Mouse (Mus musculus) liver (tissue): Measurements from ENCODE around the gene Rtl1.
A peak's percentile ranks its signal among the peaks of the same experiment; 100 is the strongest.

Experiments used
- DNase-seq: peaks from one replicate; pipeline ENCODE4 v3.0.0-alpha.2; 2020; ENCODE audit warnings: mixed read lengths

Gene Rtl1

GRCm38 (mm10) chr12:109560111-109560695 is 39.9 kb downstream of the Rtl1 start:
- no peak for DNase-seq

GRCm38 (mm10) chr12:109558891-109559487 is 41.1 kb downstream of the Rtl1 start:
- no peak for DNase-seq

- DNase-seq = no peak
Observed at GRCm38 (mm10) chr12:109558226-109558824, 41.8 kb downstream of the Rtl1 start.

GRCm38 (mm10) chr12:109555837-109556409 is 44.2 kb downstream of the Rtl1 start:
- no peak for DNase-seq

- DNase-seq = no peak
Observed at GRCm38 (mm10) chr12:109553568-109553967, 46.6 kb downstream of the Rtl1 start.

GRCm38 (mm10) chr12:109552754-109553525 is 47.2 kb downstream of the Rtl1 start:
- no peak for DNase-seq

- no peak for DNase-seq
Observed at GRCm38 (mm10) chr12:109551771-109552170, 48.4 kb downstream of the Rtl1 start.

GRCm38 (mm10) chr12:109547085-109547484 is 53.0 kb downstream of the Rtl1 start:
- DNase-seq = no peak

- no peak for DNase-seq
Observed at GRCm38 (mm10) chr12:109545875-109546732, 54.0 kb downstream of the Rtl1 start.

- no peak for DNase-seq
Observed at GRCm38 (mm10) chr12:109543281-109543923, 56.7 kb downstream of the Rtl1 start.

GRCm38 (mm10) chr12:109542635-109543249 is 57.4 kb downstream of the Rtl1 start:
- peak; percentile 81 for DNase-seq

- DNase-seq = peak; percentile 40
Observed at GRCm38 (mm10) chr12:109542011-109542410, 58.1 kb downstream of the Rtl1 start.

GRCm38 (mm10) chr12:109541540-109541899 is 58.6 kb downstream of the Rtl1 start:
- DNase-seq = no peak

GRCm38 (mm10) chr12:109540739-109541539 is 59.2 kb downstream of the Rtl1 start:
- peak; percentile 49 for DNase-seq

GRCm38 (mm10) chr12:109539950-109540349 is 60.2 kb downstream of the Rtl1 start:
- DNase-seq = no peak
